Mouse (Mus musculus) lung, adult 2 months (tissue): ENCODE results near the gene Furin.

Experiments
- CTCF ChIP-seq: fragments of 200-500 bp; IDR thresholded peaks from 2 replicates; pipeline ENCODE4 v1.5.1; 2011; ENCODE audit warnings: mild to moderate bottlenecking, low read length, control low read depth; ENCODE audit not compliant: insufficient read depth
- POLR2A ChIP-seq: fragments of 200-500 bp; IDR thresholded peaks from 2 replicates; pipeline ENCODE4 v1.6.1; 2011; ENCODE audit warnings: low read depth, mild to moderate bottlenecking, control low read depth, low read length, borderline replicate concordance; ENCODE audit errors: extremely low read depth

DNA sequence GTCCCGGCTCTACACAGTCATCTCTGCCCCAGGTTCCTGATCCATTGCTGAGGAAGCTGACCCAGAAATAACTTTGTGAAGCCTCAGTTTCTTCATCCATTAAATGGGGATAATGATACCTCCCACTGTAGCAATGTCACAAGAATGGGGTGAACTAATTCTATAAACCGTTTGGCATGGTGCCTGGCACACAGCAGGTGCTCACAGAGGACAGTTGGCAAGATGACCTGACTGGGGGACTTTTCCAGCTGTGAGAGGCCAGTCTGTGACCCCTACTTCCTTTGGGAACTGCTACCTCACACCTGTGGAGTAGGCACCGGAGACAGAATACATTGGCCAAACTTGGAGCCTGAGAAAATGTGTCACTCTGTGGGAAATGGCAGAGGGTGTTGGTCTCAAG lies 12.8 kb upstream of the Furin start:
- TF ChIP-seq POLR2A (no peak), CTCF (no peak)
